Mouse (Mus musculus) myocyte (in vitro differentiated cells): Measurements from ENCODE around the gene Dnmt3l. TPM values are rescaled to one million over a fixed set of nuclear protein-coding genes. Genes with fewer than 3 reads are reported as not detected.

Experiments used
- H3K27me3 ChIP-seq: one replicate; pipeline ENCODE4 v1.6.1; 2011; ENCODE audit not compliant: control insufficient read depth, insufficient read depth, insufficient read length
- H3K36me3 ChIP-seq: one replicate; pipeline ENCODE4 v1.6.1; 2011; ENCODE audit not compliant: control insufficient read depth, insufficient read depth
- H3K4me2 ChIP-seq: one replicate; pipeline ENCODE4 v1.6.1; 2011; ENCODE audit warnings: low read depth, control low read depth
- H3K4me3 ChIP-seq: one replicate; pipeline ENCODE4 v1.5.1; 2011; ENCODE audit warnings: mild to moderate bottlenecking, control low read depth, moderate library complexity
- H3K79me2 ChIP-seq: one replicate; pipeline ENCODE4 v1.6.1; 2011; ENCODE audit not compliant: control insufficient read depth, insufficient read depth
- H3ac ChIP-seq: one replicate; pipeline ENCODE4 v1.6.1; 2011; ENCODE audit not compliant: control insufficient read depth, insufficient read length
- CEBPB ChIP-seq: IDR thresholded peaks from 2 replicates; pipeline ENCODE4 v1.6.1; 2011; ENCODE audit warnings: mild to moderate bottlenecking, moderate library complexity; ENCODE audit not compliant: poor library complexity, insufficient read depth, severe bottlenecking
- E2F4 ChIP-seq: IDR thresholded peaks from one replicate; pipeline ENCODE4 v1.6.1; 2011; ENCODE audit warnings: mild to moderate bottlenecking, control low read depth, moderate library complexity; ENCODE audit not compliant: insufficient read depth
- MAX ChIP-seq: IDR thresholded peaks from one replicate; pipeline ENCODE4 v1.6.1; 2011; ENCODE audit warnings: low read depth, mild to moderate bottlenecking, control low read depth
- MYOD1 ChIP-seq, 3 experiments: IDR thresholded peaks; one replicate each; pipeline ENCODE4 v1.6.1; 2011; ENCODE audit warnings: control low read depth in 2 of 3, low read depth in 2 of 3, mild to moderate bottlenecking in 2 of 3, moderate library complexity in 1 of 3; ENCODE audit not compliant: insufficient read length in 2 of 3, control insufficient read depth in 1 of 3
- MYOG ChIP-seq, 3 experiments: IDR thresholded peaks; one replicate each; pipeline ENCODE4 v1.6.1; 2011; ENCODE audit warnings: control low read depth in 2 of 3, low read depth in 2 of 3, mild to moderate bottlenecking in 2 of 3; ENCODE audit not compliant: insufficient read length in 2 of 3, control insufficient read depth in 1 of 3, insufficient read depth in 1 of 3
- POLR2A ChIP-seq: IDR thresholded peaks from one replicate; pipeline ENCODE4 v1.6.1; 2011; ENCODE audit warnings: low read depth, mild to moderate bottlenecking, control low read depth, moderate library complexity; ENCODE audit not compliant: insufficient read length
- POLR2AphosphoS2 ChIP-seq: IDR thresholded peaks from one replicate; pipeline ENCODE4 v1.6.1; 2011; ENCODE audit warnings: low read depth, control low read depth; ENCODE audit not compliant: insufficient read length
- REST ChIP-seq: IDR thresholded peaks from one replicate; pipeline ENCODE4 v1.6.1; 2011; ENCODE audit warnings: mild to moderate bottlenecking, control low read depth, moderate library complexity; ENCODE audit not compliant: insufficient read depth, insufficient read length
- SRF ChIP-seq: IDR thresholded peaks from one replicate; pipeline ENCODE4 v1.6.1; 2011; ENCODE audit warnings: low read depth; ENCODE audit not compliant: control insufficient read depth, insufficient read length
- TCF12 ChIP-seq: IDR thresholded peaks from one replicate; pipeline ENCODE4 v1.6.1; 2011; ENCODE audit warnings: mild to moderate bottlenecking, control low read depth; ENCODE audit not compliant: poor library complexity, insufficient read depth, severe bottlenecking
- TCF3 ChIP-seq: IDR thresholded peaks from one replicate; pipeline ENCODE4 v1.6.1; 2011; ENCODE audit warnings: low read depth, control low read depth; ENCODE audit not compliant: insufficient read length
- USF1 ChIP-seq: IDR thresholded peaks from one replicate; pipeline ENCODE4 v1.6.1; 2011; ENCODE audit warnings: low read depth, mild to moderate bottlenecking, control low read depth, moderate library complexity
- polyA plus RNA-seq: library from polyadenylated mRNA; unstranded; fragments of >200 nt; fragmentation: generic; extraction: Trizol; gene quantifications from one replicate; pipeline ENCODE4 v1.2.1, GENCODE M21; 2012; ENCODE audit warnings: missing spikeins

Gene Dnmt3l
- polyA plus RNA-seq, 1 experiment = 1.1 TPM

DNA sequence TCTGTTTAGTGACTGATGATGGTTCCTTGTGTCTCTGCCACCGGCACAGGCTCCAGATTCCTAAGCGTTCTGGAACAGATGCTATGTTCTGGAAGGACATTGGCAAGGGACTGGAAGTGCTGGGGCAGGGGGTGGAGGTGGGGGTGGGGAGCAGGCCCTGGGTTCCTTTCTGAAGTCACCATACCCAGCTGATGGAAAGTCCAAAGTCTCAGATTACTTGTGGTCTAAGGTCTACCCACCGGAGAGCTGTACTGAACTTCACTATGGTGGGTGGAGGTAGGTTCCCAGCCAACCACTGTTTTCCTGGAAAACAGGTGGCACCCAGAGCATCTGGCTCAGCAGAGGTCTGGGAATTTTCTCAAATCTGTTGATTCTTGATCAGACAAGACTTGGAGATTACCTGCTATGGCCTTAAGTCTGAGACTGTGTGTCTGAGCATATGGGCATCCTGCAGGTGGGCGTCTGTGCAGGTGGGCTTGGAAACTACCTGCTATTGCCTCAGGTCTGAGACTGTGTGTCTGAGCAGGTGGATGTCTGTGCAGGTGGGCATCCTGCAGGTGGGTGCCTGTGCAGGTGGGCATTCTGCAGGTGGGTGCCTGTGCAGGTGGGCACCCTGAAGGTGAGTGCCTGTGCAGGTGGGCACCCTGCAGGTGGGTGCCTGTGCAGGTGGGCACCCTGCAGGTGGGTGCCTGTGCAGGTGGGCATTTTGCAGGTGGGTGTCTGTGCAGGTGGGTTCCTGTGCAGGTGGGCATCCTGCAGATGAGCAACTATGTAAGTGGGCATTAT, 49.2 kb downstream of the Dnmt3l start:
- no peak overlapping the region for H3ac ChIP-seq
- no peaks in the 10 kb centered on the region for H3K79me2 ChIP-seq
- no peaks in the 10 kb centered on the region for H3K27me3 ChIP-seq
- no peaks in the 10 kb centered on the region for H3K36me3 ChIP-seq
- TF ChIP-seq USF1 = no peak
- no peak for TF ChIP-seq MYOD1 (IDR thresholded peaks at IDR 0.05; ENCODE audit: control insufficient read depth in 1 of 3, insufficient read length in 2 of 3, low read depth in 2 of 3)
- TF ChIP-seq MAX = no peak
- TF ChIP-seq MYOG (IDR thresholded peaks at IDR 0.05; ENCODE audit: control insufficient read depth in 1 of 3, insufficient read depth in 1 of 3, insufficient read length in 2 of 3, low read depth in 2 of 3) = no peak
- no peak for TF ChIP-seq SRF
- no peak for TF ChIP-seq E2F4
- no peak for TF ChIP-seq REST
- no peak for TF ChIP-seq POLR2A
- no peak for TF ChIP-seq POLR2AphosphoS2
- TF ChIP-seq TCF12 = no peak
- TF ChIP-seq CEBPB = no peak
- no peak for TF ChIP-seq TCF3
- no peak overlapping the region for H3K4me2 ChIP-seq
- no peak overlapping the region for H3K4me3 ChIP-seq

GRCm38 (mm10) chr10:78091865-78092724, 50.3 kb downstream of the Dnmt3l start:
- no peak overlapping the region for H3ac ChIP-seq
- no peaks in the 10 kb centered on the region for H3K36me3 ChIP-seq
- no peaks in the 10 kb centered on the region for H3K27me3 ChIP-seq
- H3K79me2 ChIP-seq = no peaks in the 10 kb centered on the region
- H3K4me2 ChIP-seq = peak overlapping the region; percentile 18
- TF ChIP-seq REST (no peak), MAX (no peak), MYOD1 (IDR thresholded peaks at IDR 0.05; ENCODE audit: control insufficient read depth in 1 of 3, insufficient read length in 2 of 3, low read depth in 2 of 3) (peak in 1 of 3 experiments; percentile 44), TCF12 (peak; percentile 8), MYOG (IDR thresholded peaks at IDR 0.05; ENCODE audit: control insufficient read depth in 1 of 3, insufficient read depth in 1 of 3, insufficient read length in 2 of 3, low read depth in 2 of 3) (peak in 1 of 3 experiments; percentile 54)
- H3K4me3 ChIP-seq = no peak overlapping the region

DNA sequence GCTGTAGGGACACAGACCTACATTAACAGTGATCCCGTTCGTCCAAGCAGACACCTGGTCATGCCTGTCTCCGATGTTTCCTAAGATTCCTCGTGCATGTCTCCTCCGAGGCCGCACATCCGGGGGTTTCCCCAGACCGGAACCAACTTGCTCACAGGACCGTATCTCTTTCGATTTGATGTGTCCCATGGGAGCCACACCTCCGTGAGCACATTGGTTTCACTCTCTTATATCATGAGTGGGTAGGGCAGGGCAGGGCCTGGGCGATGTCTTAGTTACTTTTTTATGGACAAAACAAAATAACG, 50.9 kb downstream of the Dnmt3l start:
- H3K27me3 ChIP-seq = no peaks in the 10 kb centered on the region
- no peak overlapping the region for H3K4me3 ChIP-seq
- no peaks in the 10 kb centered on the region for H3K79me2 ChIP-seq
- H3K36me3 ChIP-seq = no peaks in the 10 kb centered on the region
- H3K4me2 ChIP-seq = no peak overlapping the region
- TF ChIP-seq MYOD1 (IDR thresholded peaks at IDR 0.05; ENCODE audit: control insufficient read depth in 1 of 3, insufficient read length in 2 of 3, low read depth in 2 of 3) (no peak), POLR2A (no peak), E2F4 (no peak), SRF (no peak), MYOG (IDR thresholded peaks at IDR 0.05; ENCODE audit: control insufficient read depth in 1 of 3, insufficient read depth in 1 of 3, insufficient read length in 2 of 3, low read depth in 2 of 3) (no peak), TCF12 (no peak), POLR2AphosphoS2 (no peak), TCF3 (no peak), REST (no peak), USF1 (no peak), MAX (no peak)
- H3ac ChIP-seq = no peak overlapping the region

- Histone ChIP-seq H3K36me3 (no peaks in the 10 kb centered on the region), H3K4me3 (no peak overlapping the region), H3K27me3 (no peaks in the 10 kb centered on the region), H3K79me2 (no peaks in the 10 kb centered on the region), H3K4me2 (no peak overlapping the region), H3ac (no peak overlapping the region)
- TF ChIP-seq TCF12 (no peak), CEBPB (no peak), MAX (no peak), POLR2AphosphoS2 (no peak), USF1 (no peak), MYOD1 (IDR thresholded peaks at IDR 0.05; ENCODE audit: control insufficient read depth in 1 of 3, insufficient read length in 2 of 3, low read depth in 2 of 3) (no peak), MYOG (IDR thresholded peaks at IDR 0.05; ENCODE audit: control insufficient read depth in 1 of 3, insufficient read depth in 1 of 3, insufficient read length in 2 of 3, low read depth in 2 of 3) (no peak), TCF3 (no peak), POLR2A (no peak), SRF (no peak), REST (no peak), E2F4 (no peak)
These were observed 53.5 kb downstream of the Dnmt3l start for GRCm38 (mm10) chr10:78095221-78095620.
